Mouse (Mus musculus) gastrocnemius, postnatal 4 days (tissue): ENCODE data around the gene Daam2. TPM values are rescaled to one million over a fixed set of nuclear protein-coding genes. Genes with fewer than 3 reads are reported as not detected.
"Not testable (repeated sequence)": the region's sequence is repeated elsewhere in the genome, so short reads cannot be mapped to it uniquely, and the experiment has no call there.

ENCODE experiments used
- DNase-seq, 2 experiments: peaks; one replicate each; pipeline ENCODE4 v3.0.0; 2021 to 2022; ENCODE audit warnings: low spot score in 2 of 2, mixed read lengths in 2 of 2
- total RNA-seq, 2 experiments: library from RNA; stranded (reverse); gene quantifications; 2 replicates each; pipeline ENCODE4 v1.2.3; 2021

Gene Daam2
- total RNA-seq, 2 experiments from 2014 or later: 16.4 to 18.6 TPM

DNA sequence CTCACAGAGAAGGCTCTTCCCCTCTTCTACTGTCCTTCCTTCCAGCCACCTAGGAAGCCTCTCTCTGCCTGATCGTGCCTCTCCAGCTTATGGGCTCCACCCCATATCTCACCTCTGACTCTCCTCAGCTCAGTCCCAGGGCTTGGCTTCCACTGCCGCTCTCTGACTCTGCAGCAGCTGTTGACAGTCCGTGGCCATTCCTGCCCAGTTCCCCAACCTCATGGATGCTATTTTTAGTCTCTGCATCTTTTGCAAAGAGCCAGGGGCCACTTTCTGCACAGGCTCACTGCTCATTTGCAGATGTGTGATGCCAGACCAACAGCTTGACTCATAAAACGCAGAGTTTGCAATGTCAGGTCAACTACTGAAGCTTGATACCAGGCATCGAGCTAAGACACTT lies 75.0 kb downstream of the Daam2 start:
- DNase-seq: no peak

DNA sequence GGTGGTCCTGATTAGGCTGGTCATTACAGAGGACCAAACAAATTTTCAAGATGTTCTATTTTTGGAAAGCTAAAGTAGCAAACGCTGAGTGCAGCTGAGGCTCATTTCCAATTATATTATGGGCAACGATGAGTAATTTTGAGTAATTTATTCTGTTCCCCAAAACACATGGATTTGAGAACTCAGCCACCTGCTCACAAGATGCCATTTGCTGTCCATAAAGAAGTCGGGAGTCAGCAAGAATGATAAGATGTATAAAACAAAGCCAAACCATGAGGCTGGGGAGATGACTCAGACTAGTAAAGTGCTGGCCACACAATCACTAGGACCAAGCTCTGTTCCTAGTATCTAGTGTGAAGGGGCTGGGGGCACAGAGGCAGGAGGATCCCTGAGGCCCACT lies 79.7 kb downstream of the Daam2 start:
- DNase-seq: no peak

DNA sequence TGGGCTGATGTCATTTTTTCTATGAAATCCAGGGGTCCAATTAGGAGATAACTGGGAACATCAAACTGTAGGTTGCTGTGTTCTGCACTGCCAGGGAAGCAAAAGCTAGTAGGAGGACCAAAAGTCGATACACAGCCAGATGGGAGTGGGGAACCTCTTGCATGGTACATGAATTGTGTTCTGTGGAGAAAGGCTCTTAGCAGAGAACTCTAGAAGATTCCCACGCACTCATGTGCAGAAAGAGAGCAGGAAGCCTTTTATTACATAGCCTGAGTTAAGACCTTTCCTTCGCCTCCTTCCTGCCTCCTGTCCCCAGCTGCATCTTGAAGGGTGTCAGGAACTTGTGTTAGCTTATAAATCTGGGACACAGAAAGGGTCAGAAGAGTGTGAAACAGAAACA lies 82.3 kb downstream of the Daam2 start:
- no peak for DNase-seq

DNA sequence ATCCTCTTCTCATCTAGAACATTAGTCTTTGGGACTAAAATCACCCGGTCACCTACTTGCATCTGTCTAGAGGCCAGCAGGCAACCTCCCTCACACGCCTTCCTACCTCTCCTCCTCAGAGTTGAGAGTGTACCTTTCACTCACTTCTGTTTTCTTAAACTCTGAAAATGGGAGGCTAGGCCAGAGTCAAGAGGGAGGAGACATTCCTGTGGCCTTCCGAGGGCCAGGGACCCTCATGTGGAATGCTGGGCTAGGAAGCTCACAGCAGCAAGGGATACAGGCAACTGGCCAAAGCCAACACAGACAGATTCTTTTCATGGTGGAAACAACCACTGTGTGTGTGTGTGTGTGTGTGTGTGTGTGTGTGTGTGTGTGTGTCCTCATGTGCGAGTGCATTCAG lies 86.8 kb downstream of the Daam2 start:
- DNase-seq: no peak

DNA sequence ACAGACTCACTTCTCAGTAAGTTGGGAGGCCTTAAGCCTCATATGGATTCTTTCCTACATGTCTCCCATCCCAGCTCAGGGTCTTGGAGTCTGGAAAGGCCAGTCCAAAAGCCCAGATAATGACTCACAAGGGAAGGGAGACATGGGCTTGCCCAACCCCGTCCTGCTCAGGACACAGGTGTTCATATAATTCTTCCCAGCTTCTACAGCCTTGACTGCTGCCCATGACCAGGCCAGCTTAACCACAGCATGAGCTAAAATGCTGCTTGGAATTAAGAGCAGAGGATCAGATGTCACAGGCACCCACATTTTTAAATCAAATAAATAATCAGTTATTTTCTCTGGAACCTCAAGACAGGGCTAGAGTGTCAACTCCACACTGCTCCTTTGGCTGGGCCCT lies 89.0 kb downstream of the Daam2 start:
- no peak for DNase-seq

DNA sequence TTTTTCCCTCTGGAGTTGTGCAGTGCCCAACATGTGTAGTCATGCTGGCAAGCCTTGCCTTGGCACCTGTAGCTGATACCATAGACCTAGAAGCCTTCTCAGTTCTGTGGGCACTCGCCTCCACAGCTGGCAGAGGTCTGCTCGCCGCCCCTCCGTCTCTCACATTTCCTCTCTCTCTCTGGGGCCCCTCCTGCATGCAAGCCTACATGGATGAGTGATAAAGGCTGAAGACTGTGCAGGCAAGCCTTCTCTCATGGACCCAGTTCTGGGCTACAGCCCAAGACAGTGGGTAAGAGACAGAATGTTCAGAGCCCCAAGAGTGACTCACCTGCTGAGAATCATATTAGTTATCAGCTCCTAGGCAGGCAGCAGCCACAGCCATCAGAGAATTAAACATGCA lies 90.1 kb downstream of the Daam2 start:
- no peak for DNase-seq

DNA sequence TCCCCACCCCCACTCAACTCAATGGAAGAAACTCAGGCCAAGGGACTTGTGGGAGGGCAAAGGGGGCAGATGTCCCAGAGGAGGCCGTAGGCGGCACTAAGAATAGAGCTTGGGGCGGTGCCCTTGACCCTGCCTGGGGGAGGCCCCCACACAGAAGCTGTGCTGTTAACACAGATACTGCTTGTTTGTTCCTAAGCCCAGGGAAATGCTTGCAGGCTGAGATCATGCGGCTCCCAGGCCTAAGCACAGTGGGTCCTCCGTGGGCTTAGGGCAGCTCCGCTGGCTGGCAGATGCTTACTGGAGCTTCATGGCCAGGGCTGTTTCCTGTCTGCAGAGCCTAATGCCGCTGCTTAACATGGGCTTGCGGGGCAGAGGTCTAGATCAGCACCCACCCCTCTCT lies 91.5 kb downstream of the Daam2 start:
- DNase-seq: no peak

DNA sequence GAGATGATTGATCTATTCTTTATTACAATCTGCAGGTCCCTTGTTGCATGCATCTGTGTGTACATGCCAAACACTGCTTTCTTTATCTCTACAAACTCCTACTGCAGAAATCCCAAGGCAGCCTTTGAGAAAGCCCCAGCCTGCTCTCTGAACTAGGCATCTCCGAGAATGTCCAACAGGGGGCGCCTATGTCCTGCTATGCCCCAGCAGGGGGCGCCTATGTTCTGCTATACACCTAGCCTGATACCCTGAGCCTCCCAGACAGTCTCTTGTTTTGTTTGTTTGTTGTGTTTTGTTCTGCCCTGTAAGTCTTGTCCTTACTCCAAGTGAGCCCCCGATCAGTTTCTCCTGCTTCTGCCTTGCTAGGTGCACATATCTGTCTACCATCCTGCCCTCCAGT lies 95.9 kb downstream of the Daam2 start:
- peak; percentile 62 to 70 for DNase-seq

DNA sequence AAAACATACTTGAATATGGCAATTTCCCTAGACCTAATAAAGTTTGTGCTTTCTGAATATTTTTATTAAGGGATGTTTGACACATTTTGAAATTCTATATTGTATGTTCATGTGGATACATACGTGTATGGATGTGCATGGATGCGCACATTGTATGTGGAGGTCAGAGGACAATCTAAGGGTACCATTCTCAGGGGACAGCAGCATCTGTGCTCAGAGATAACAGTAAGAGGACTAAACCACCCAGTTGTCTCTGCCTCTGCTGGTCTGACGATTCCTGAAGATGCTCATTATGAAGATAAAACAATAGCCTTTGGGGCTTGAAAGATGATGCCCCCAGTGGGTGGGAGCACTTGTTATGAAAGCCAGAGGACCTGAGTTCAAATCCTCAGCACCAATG lies 99.3 kb downstream of the Daam2 start:
- DNase-seq: no peak

DNA sequence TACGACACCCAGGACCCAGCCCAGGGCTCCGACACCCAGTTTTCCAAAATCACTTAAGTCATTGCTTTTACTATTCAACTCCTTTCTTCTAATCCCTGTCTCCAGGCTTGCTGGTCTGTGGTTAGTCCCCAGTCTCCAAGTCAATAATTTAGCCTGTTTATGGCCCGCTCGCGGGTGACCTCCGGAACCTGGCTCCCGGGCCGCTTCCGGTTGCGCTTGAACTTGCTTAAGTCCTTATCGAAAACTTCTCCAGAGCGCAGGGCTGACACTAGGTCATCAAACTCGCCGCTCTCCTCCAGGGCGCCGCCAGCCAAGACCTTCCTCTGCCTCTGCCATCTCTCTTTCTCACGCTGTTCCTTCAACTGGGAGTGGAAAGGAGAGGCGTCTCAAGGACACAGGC lies 105.8 kb downstream of the Daam2 start:
- no peak for DNase-seq

DNA sequence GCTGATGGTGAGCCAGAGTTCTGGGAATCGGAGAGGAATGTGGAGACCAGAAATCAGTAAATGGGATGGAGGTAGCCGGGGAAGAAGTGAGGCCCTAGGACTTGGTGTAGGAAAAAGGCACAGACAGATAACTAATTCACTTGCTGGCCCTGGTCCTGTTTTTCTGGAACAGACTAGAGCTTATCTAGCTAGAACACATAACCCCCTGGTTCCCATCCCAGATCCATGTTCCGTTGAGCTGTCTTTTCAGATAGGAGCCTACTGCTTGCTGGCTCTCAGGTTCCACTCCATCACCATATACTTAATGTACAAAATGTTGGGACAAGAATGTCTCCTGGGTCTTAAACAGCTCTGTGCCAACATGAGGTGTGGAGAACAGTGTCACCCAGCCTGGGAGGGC lies 106.3 kb downstream of the Daam2 start:
- no peak for DNase-seq

DNA sequence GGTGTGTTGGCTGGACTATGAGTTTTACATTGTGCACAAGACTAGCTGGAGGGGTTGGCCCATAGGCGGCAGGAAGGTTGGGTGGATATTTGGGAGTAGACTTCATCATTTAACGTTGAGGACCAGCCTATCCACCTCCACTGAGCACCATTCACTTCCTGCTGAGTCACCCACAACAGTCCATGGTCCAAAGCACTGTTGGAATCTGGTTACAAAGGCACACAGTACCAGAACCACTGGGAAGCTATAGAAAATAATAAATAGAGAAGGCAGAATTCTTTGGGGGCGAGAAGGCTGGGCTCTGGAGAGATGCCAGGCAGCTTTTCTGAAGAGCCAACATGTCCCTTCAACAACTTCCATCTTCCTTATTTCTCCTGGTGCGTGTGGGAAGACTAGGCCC lies 107.8 kb downstream of the Daam2 start:
- DNase-seq: no peak

DNA sequence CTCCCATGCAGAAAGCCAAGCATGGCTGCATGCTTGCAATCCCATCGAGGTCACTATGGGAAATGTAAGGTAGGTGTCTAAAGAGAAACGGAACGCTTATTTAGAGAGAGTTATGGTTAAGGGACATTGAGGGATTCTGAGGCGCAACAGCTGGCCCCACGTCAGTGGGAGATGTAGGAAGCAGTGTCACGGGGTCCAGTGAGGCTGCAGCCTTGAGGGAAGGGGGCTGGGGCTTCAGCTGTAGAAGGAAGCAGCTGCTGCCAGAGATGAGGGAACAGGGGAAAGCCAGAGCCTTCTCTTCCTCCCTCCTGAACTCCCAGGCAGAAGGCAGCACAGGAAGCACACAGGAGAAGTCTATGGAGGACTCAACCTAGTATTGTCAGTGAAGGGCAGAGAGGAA lies 113.2 kb downstream of the Daam2 start:
- no peak for DNase-seq

DNA sequence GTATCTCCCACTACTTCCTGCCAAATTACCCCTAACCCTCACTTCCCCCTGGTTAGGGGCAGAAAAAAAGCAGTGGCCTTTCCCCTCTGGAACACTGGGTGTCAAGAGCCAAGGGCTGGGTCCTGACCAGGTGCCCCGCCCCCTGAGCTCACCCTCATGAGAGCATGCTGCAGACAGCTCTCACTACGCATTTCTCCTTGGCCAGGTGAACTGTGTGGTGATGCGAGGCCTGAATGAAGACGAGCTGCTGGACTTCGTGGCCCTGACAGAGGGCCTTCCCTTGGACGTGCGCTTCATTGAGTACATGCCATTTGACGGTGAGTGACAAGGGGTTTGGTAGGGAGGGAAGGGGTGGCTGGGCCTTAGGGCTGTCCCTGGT lies 114.9 kb downstream of the Daam2 start:
- DNase-seq: no peak

DNA sequence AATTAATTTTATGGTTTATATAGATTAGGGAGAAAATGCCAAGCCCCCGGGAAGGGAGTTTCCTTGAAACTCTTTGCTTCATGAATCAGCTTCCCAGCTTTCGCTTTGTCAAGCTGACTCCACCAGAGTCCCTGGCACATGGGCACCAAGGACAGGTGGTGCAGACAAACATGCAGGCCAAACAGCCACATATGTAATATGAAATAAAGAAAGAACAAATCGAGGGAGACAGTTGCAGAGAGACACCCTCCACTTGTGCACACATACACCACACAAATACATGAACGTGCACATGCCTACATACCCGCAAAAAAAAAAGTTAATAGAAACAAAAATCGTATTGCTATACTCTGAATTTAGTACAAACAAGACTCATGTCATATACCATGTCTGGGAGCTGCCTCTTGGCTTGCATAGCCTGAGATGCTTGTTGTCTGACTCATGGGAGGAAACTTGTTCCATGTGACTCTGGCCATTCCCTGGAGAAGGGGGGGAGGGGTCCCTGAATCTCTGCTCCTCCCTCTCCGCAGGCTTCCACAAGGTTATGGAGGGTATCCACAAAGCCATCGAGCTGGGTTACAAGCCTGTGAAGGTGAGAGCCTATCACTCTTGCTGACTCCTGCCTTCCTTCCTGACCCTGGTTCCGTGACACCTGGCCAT lies 115.4 kb downstream of the Daam2 start:
- DNase-seq: no peak

DNA sequence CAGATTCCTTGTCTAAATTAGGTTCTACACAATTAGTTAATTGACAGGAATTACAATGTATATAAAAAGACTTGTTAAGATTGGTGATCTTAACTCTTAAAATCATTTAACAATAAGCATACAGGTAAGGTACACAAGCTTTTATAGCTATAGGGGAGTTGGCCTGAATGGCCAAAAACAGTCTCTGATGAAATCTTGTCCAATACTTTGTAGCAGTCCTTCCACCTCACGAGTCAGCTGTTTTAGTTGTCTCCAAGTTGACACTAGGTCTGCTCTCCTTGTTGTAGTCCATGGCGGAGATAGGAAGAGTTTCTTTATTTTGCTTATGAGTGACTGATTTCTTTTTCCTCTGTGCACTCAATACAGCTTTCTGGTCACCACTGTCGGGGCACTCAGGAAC lies 121.3 kb downstream of the Daam2 start:
- DNase-seq: not testable (repeated sequence)

DNA sequence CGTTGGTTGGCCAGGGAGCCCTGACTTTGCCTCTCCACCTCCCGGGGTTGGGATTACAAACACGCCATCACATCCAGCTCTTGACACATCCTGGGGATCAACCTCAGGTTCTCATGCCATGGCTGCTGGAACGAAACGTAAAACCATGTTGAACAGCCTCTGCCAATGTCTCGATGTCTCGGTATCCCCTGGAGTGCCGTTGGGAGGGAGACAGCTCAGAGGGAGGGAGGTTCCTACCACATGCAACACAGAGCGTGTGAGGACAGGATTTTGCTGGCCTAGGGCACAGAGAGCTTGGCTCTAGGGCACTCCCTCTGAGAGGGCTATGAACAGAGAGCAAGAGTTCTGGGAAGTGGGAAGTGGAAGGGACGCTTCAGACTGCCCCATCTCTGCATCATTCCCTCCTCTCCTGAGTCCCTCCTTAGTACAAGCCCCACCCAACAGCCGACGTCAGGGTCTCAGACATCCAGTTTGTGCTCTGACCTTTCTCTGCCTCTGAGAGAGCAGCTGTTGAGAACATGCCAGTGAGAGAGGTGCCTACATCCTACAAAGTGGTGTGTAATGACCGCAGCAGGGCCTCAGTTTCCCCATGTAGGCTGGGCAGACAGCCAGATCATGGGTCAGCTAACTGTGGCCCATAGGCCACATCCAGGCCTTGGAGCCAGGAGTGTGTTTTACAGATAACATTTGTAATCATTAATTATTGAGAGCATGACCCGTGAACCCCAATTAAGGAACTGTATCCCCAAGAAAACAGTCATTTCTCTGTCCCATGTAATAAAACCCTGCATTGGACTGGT lies 123.6 kb downstream of the Daam2 start:
- no peak for DNase-seq

DNA sequence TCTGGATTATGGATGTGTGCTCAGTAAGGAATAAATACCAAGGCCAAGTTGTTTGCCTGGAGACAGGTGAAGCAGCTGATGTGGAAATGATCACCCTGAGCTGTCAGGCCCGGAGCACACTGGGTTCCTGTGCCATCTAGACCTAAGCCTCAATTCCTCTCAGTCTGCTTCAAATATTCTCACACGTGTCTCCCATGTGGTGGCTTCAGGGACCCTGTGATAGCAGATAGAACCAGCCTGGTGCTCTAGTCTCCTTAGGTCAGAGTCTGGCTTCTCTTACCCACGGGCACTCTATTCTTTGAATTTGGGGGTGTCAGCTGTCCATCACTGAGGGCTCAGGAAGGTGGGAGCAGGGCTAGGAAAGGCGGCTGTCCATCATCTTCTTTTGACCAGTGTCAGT lies 124.4 kb downstream of the Daam2 start:
- DNase-seq: no peak

DNA sequence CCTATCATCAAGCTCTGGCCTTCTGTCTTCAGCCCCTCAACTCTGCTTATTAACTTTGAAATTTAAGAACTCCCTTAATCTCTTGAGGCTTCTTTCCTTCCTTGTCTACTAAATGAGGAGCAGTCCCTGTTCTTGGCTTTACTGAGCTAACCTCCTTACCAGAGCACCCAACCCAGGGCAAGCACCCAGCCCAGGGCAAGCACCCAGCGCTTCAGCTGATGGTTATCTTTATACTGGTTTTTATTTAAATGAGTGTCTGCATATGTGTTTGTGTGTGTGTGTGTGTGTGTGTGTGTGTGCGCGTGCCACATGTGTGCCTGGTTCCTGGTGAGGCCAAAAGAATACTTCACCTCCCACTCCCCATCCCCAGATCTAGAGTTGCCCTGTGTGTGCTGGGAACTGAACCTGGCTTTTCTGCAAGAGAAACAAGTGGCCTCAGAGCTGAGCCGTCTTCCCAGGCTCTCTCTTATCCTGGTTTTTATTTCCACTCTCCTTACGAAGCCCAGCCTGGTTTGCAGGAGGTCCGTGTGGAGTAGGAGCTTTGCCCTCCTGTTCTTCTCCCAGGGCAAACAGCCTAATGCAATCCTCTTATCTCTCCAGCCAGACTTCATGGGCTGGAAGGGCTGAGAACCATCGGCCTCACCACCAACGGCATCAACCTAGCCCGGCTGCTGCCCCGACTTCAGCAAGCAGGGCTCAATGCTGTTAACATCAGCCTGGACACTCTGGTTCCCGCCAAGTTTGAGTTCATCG lies 125.1 kb downstream of the Daam2 start:
- DNase-seq: no peak

DNA sequence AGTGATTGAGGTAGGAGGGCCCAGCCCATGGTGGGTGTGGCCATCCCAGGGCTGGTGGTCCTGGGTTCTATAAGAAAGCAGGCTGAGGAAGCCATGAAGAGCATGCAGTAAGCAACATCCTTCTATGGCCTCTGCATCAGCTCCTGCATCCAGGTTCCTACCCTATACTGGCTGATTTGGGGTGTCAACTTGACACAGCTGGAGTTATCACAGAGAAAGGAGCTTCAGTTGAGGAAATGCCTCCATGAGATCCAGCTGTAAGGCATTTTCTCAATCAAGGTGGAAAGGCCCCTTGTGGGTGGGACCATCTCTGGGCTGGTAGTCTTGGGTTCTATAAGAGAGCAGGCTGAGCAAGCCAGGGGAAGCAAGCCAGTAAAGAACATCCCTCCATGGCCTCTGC lies 126.8 kb downstream of the Daam2 start:
- DNase-seq: not testable (repeated sequence)

DNA sequence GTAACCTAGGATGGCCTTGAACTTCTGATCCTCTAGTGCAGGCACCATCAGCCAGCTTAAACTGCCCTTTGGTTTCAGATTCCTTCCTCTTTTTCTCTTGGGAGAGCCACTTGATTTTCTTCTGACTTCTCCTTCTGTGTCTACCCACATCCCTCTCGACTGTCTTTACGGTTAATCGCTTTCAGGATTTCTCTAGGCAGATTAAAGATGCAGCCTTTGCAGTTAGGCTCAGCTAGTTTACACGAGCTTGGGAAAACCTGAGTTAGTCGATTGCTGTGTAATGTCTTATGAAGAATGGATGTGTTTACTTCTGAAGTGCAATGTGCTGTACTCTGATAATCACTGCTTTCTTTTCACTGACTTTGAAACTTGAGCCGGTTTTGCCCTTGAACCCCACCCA lies 127.5 kb downstream of the Daam2 start:
- DNase-seq: no peak

DNA sequence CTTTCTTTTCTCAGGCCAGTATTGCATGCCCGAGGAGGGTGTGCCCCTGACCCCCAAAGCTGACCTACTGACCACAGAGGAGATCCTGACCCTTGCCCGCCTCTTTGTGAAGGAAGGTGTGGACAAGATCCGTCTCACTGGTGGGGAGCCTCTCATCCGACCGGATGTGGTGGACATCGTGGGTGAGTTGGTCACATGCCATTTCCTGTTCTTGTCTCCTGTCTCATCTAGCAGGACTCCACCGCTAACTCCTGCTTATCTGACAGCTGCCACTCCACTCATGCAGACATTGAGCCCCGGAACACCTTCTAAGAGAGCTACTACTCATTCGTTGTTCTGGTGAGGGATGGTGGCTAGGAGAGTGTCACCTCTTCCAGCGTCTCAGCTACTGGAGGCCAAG lies 129.1 kb downstream of the Daam2 start:
- no peak for DNase-seq
